19 mouse cellular contexts compared by ENCODE assay signal in genomic region chr7:80106441-80106840, GRCm38 (mm10). TPM values are rescaled to one million over a fixed set of nuclear protein-coding genes. Genes with fewer than 3 reads are reported as not detected.
DNase-seq lines count a peak whose midpoint lies in the region; ATAC-seq and TF ChIP-seq lines count a peak whose summit lies in the region.
"Had no signal": no experiment of that assay in that cellular context is flagged by ENCODE, and none has a peak within 500 bp of the region (broad histone marks: within the 10 kb centered on the region; RNA-seq: fewer than 3 reads in every experiment).

No protein-coding gene starts in this region.

- H3K4me2 ChIP-seq in stomach, postnatal 0 days (replicated peaks; ENCODE audit: low read depth): no peak overlapping the region
- H3K4me2 ChIP-seq: forebrain, embryonic 13.5 days; heart, embryonic 13.5 days; hindbrain, embryonic 14.5 days had no signal

- TF ChIP-seq POLR2A in ES-Bruce4 (IDR thresholded peaks at IDR 0.05; ENCODE audit: insufficient read depth, low read length): no peak

- no peak for TF ChIP-seq EP300 in ES-Bruce4 (IDR thresholded peaks at IDR 0.05; ENCODE audit: insufficient read depth, low read depth, low read length)
- TF ChIP-seq EP300 in stomach, postnatal 0 days (optimal IDR thresholded peaks at IDR 0.05): no peak

- no peak for TF ChIP-seq CTCF in ES-Bruce4 (IDR thresholded peaks at IDR 0.05; ENCODE audit: low read depth, low read length)
- TF ChIP-seq CTCF in stomach, postnatal 0 days (IDR thresholded peaks at IDR 0.05; ENCODE audit: low read depth): no peak

- no peak overlapping the region for H3K9ac ChIP-seq in ES-Bruce4 (ENCODE audit: low read depth, poor library complexity, severe bottlenecking)
- H3K9ac ChIP-seq in stomach, postnatal 0 days (ENCODE audit: low read length): no peak overlapping the region
- H3K9ac ChIP-seq: forebrain, embryonic 13.5 days; forebrain, postnatal 0 days; heart, embryonic 13.5 days; hindbrain, embryonic 14.5 days had no signal

- no peak overlapping the region for H3K4me3 ChIP-seq in ES-Bruce4 (ENCODE audit: low read depth, low read length)
- H3K4me3 ChIP-seq in stomach, postnatal 0 days (ENCODE audit: low read depth, low read length): no peak overlapping the region
- H3K4me3 ChIP-seq: embryonic facial prominence, embryonic 10.5 days; forebrain, embryonic 13.5 days; heart, embryonic 13.5 days had no signal

- DNase-seq in 416B (ENCODE audit: low read depth) (peak; percentile 32), R1 (ENCODE audit: low read depth, low spot score) (peak; percentile 68)
- DNase-seq in stomach, postnatal 0 days (ENCODE audit: low spot score): no peak
- no peak for DNase-seq in testis, postnatal 14 days (ENCODE audit: low spot score)
- no peak for DNase-seq in embryo, embryonic 10.5 days (ENCODE audit: low spot score)
- DNase-seq: adrenal gland, postnatal 14 days; cerebellum, adult 18-20 months; cerebellum, adult 9-11 months; cerebellum, postnatal 36 days; forebrain, postnatal 0 days; gastrocnemius, postnatal 14 days; heart, postnatal 10 days had no signal

- peaks cover 5% of the 10 kb centered on the region for H3K4me1 ChIP-seq in ES-Bruce4 (ENCODE audit: control insufficient read depth, insufficient read depth, low read length)
- H3K4me1 ChIP-seq in stomach, postnatal 0 days (replicated peaks; ENCODE audit: control insufficient read depth, insufficient read depth): peaks cover 5% of the 10 kb centered on the region

- H3K27me3 ChIP-seq in ES-Bruce4 (ENCODE audit: control insufficient read depth, insufficient read depth, low read length, poor library complexity, severe bottlenecking): no peaks in the 10 kb centered on the region
- H3K27me3 ChIP-seq in stomach, postnatal 0 days (ENCODE audit: control insufficient read depth, insufficient read depth, low read length): no peaks in the 10 kb centered on the region
- H3K27me3 ChIP-seq: forebrain, embryonic 13.5 days; heart, embryonic 13.5 days had no signal

- peaks cover 13% of the 10 kb centered on the region for H3K9me3 ChIP-seq in ES-Bruce4 (replicated peaks; ENCODE audit: control insufficient read depth, insufficient read depth, low read length, poor library complexity, severe bottlenecking)
- no peaks in the 10 kb centered on the region for H3K9me3 ChIP-seq in stomach, postnatal 0 days (ENCODE audit: control insufficient read depth, low read length)
- H3K9me3 ChIP-seq: heart, embryonic 13.5 days had no signal

- 0 out of 2 replicates have a peak overlapping the region, but pooled peaks have one; percentile 15 for H3K27ac ChIP-seq in ES-Bruce4 (ENCODE audit: insufficient read depth, low read length)
- H3K27ac ChIP-seq in stomach, postnatal 0 days (replicated peaks): no peak overlapping the region
- H3K27ac ChIP-seq: embryonic facial prominence, embryonic 10.5 days; forebrain, embryonic 13.5 days; heart, embryonic 13.5 days; hindbrain, embryonic 14.5 days had no signal

- H3K36me3 ChIP-seq in ES-Bruce4 (ENCODE audit: control insufficient read depth, insufficient read depth, low read length, poor library complexity, severe bottlenecking): peaks cover 12% of the 10 kb centered on the region
- no peaks in the 10 kb centered on the region; the same call in 1 of the 2 replicates for H3K36me3 ChIP-seq in stomach, postnatal 0 days (ENCODE audit: control insufficient read depth, insufficient read depth, low read length)

- 100% methylated on average over 1 of the region's 1 CpGs for WGBS in stomach, postnatal 0 days

- ATAC-seq in stomach, postnatal 0 days (ENCODE audit: low FRiP score, low TSS enrichment): peak; percentile 11; the same call in 1 of the 2 replicates
- ATAC-seq: activated CD4-positive, CD25-positive, alpha-beta regulatory T cell, adult 4 months; CD4-positive, CD25-positive, alpha-beta regulatory T cell, adult 4 months; forebrain, embryonic 13.5 days; forebrain, postnatal 0 days had no signal

RNA-seq across cellular contexts. Expression of gene Idh2, which starts 8.8 kb away (rescaled TPM):
- 178 and 182 TPM in 2 replicates for polyA plus RNA-seq in ES-Bruce4 (2011; ENCODE audit: insufficient read depth, insufficient read length, low read depth, missing spikeins)
- 288 TPM in 2 replicates for polyA plus RNA-seq in stomach, postnatal 0 days (2015; fragmentation: Nextera tagmentation; extraction: Ambion mirVana)

Comparison
In these comparisons a context has a peak if more than half of its experiments do, and no peak if none do; other contexts are left out.
1. DNase-seq: peak in 416B (single experiment) and R1 (single experiment); none in stomach, postnatal 0 days (single experiment), testis, postnatal 14 days (single experiment) and embryo, embryonic 10.5 days (single experiment).